16 mouse cellular contexts compared by ENCODE assay signal in the genomic region with DNA sequence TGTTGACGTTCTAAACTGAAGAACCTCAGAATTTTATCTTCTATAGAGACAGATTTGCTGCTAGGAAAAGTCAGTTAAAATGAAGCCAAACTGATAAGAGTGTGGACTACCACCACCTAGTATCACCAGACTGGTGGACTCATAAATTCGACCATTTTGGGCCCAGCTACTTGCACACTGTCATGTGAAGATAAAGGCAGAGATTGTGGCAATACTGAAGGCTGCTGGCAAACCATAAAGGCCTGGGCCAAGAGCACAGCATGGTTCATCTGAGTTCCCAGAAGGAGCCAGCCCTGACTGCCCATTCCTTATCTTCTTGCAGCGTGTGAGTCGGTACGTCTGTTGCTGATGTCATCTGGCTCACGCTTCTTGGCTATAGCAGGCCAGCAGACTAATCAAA. TPM values are rescaled to one million over a fixed set of nuclear protein-coding genes. Genes with fewer than 3 reads are reported as not detected.
DNase-seq lines count a peak whose midpoint lies in the region; ATAC-seq lines count a peak whose summit lies in the region.
"Had no signal": no experiment of that assay in that cellular context is flagged by ENCODE, and none has a peak within 500 bp of the region (broad histone marks: within the 10 kb centered on the region; RNA-seq: fewer than 3 reads in every experiment).

No protein-coding gene starts in this region.

- H3K9me3 ChIP-seq in heart, embryonic 11.5 days (replicated peaks; ENCODE audit: control insufficient read depth, low read length): no peaks in the 10 kb centered on the region
- no peaks in the 10 kb centered on the region for H3K9me3 ChIP-seq in liver, embryonic 13.5 days (replicated peaks)
- H3K9me3 ChIP-seq: midbrain, embryonic 12.5 days had no signal

- ATAC-seq in heart, embryonic 11.5 days (replicated peaks; ENCODE audit: insufficient number of reproducible peaks, low FRiP score, low TSS enrichment): no peak
- ATAC-seq in liver, embryonic 13.5 days (ENCODE audit: low read depth): peak; percentile 84

- H3K27ac ChIP-seq in heart, embryonic 11.5 days (ENCODE audit: low read depth, low read length): no peak overlapping the region
- no peak overlapping the region for H3K27ac ChIP-seq in liver, embryonic 13.5 days
- H3K27ac ChIP-seq: midbrain, embryonic 12.5 days had no signal

- H3K4me1 ChIP-seq in heart, embryonic 11.5 days (ENCODE audit: control insufficient read depth, insufficient read depth, low read length): 0 out of 2 replicates have a peak, but pooled peaks cover 4% of the 10 kb centered on the region
- peaks cover 10% of the 10 kb centered on the region for H3K4me1 ChIP-seq in liver, embryonic 13.5 days (replicated peaks)
- H3K4me1 ChIP-seq: midbrain, embryonic 12.5 days had no signal

- no peaks in the 10 kb centered on the region for H3K36me3 ChIP-seq in heart, embryonic 11.5 days (ENCODE audit: control insufficient read depth, insufficient read depth, low read length)
- no peaks in the 10 kb centered on the region for H3K36me3 ChIP-seq in liver, embryonic 13.5 days
- H3K36me3 ChIP-seq: midbrain, embryonic 12.5 days had no signal

- H3K4me2 ChIP-seq in heart, embryonic 11.5 days: no peak overlapping the region
- no peak overlapping the region for H3K4me2 ChIP-seq in liver, embryonic 13.5 days
- H3K4me2 ChIP-seq: midbrain, embryonic 12.5 days had no signal

- intact Hi-C loops in heart, postnatal 25 days (cut with DNase I): loop anchor here (2.0 kb wide), 1 partner anchor 917 kb away; no protein-coding TSS in a partner anchor
- intact Hi-C loops in gastrocnemius, postnatal 14 days (cut with DNase I; ENCODE audit: low total_unique reads): no loop called here

- H3K27me3 ChIP-seq in heart, embryonic 11.5 days (ENCODE audit: control insufficient read depth, insufficient read depth, low read length): no peaks in the 10 kb centered on the region
- H3K27me3 ChIP-seq in liver, embryonic 13.5 days: no peaks in the 10 kb centered on the region
- H3K27me3 ChIP-seq: midbrain, embryonic 12.5 days had no signal

- H3K4me3 ChIP-seq in heart, embryonic 11.5 days (ENCODE audit: low read depth, low read length): no peak overlapping the region
- no peak overlapping the region for H3K4me3 ChIP-seq in liver, embryonic 13.5 days (replicated peaks)
- H3K4me3 ChIP-seq: midbrain, embryonic 12.5 days had no signal

- 41% methylated on average over 6 of the region's 6 CpGs for WGBS in heart, embryonic 11.5 days (ENCODE audit: insufficient replicate concordance)
- WGBS in liver, embryonic 13.5 days (ENCODE audit: insufficient replicate concordance): 17% methylated on average over 6 of the region's 6 CpGs

- peak; percentile 1 for DNase-seq in heart, postnatal 25 days (ENCODE audit: low spot score)
- DNase-seq in c-Kit-positive CD71-positive TER-119-negative erythroid progenitor cells, embryonic 14.5 days (ENCODE audit: low read depth): peak; percentile 44
- peak; percentile 29 for DNase-seq in liver, embryonic 13.5 days
- DNase-seq in right cerebral cortex, postnatal 14 days: no peak
- no peak for DNase-seq in yolk sac, embryonic 10.5 days (ENCODE audit: low spot score)
- no peak for DNase-seq in gastrocnemius, postnatal 14 days
- DNase-seq: adrenal gland, postnatal 25 days; cerebellum, adult 8-10 months; kidney, adult 11 months; kidney, postnatal 25 days; layer of hippocampus, postnatal 36 days; lung, postnatal 10 days; right cerebral cortex, postnatal 25 days; thymus, adult 2 months had no signal

- no peak overlapping the region for H3K9ac ChIP-seq in heart, embryonic 11.5 days (ENCODE audit: low read depth, low read length)
- H3K9ac ChIP-seq in liver, embryonic 13.5 days: no peak overlapping the region
- H3K9ac ChIP-seq: midbrain, embryonic 12.5 days had no signal

RNA-seq across cellular contexts. Expression of a gene that starts 30.4 kb away (rescaled TPM):
- under 1 TPM; 0.08 to 0.56 TPM for total RNA-seq in heart, postnatal 25 days (2021)
- polyA plus RNA-seq in heart, embryonic 11.5 days (2014; fragmentation: Nextera tagmentation; extraction: Ambion mirVana): 0.08 and 0.30 TPM in 2 replicates
- polyA plus RNA-seq in liver, embryonic 13.5 days (2015; fragmentation: Nextera tagmentation; extraction: Ambion mirVana): 0.20 and 0.23 TPM in 2 replicates
- total RNA-seq in gastrocnemius, postnatal 14 days (2021): under 1 TPM in 1 of 2 experiments, not detected in 1; 0.16 TPM

Comparison
In these comparisons a context has a peak if more than half of its experiments do, and no peak if none do; other contexts are left out.
1. DNase-seq: peak in heart, postnatal 25 days (single experiment), c-Kit-positive CD71-positive TER-119-negative erythroid progenitor cells, embryonic 14.5 days (single experiment) and liver, embryonic 13.5 days (single experiment); none in right cerebral cortex, postnatal 14 days (single experiment), yolk sac, embryonic 10.5 days (single experiment) and gastrocnemius, postnatal 14 days (single experiment).